Mouse (Mus musculus): ENCODE measurements around the gene Rtn4ip1. TPM values are rescaled to one million over a fixed set of nuclear protein-coding genes. Genes with fewer than 3 reads are reported as not detected.

Gene Rtn4ip1
- 3.7 and 5.4 TPM in 2 replicates for total RNA-seq (2015; ENCODE audit: low replicate concordance)
- 2.8 and 3.3 TPM in 2 replicates for total RNA-seq (2017; ENCODE audit: low replicate concordance)

- ATAC-seq (replicated peaks; ENCODE audit: low FRiP score, poor library complexity, severe bottlenecking): peak; percentile 97
Measured at GRCm38 (mm10) chr10:43901578-43902194, at the start of gene Rtn4ip1, which contains the start of gene Qrsl1. Gene Rtn4ip1 (plus strand): TSS chr10:43901807. Gene Qrsl1 (minus strand): TSS chr10:43901745.

- no peak for ATAC-seq (replicated peaks; ENCODE audit: low FRiP score, poor library complexity, severe bottlenecking)
Measured at GRCm38 (mm10) chr10:43851898-43852297, 49.7 kb upstream of the Rtn4ip1 start.

DNA sequence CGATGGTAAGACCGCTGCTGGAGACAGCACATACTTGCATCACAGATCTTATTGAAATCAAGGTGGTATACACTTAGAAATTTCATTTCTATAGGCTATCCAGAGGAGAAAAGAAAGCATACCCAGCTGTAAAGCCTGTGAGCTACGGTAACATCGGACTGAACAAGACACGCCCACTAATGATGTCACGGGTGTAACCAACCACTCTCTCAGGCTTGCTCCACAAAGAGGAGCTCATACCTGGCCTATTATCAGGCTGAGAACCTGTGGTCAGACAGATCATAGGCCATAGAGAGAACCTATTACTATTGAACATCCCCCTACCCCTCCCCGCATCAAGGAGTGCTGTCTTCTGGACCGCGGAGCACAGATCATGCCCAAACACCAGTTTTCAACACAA lies 45.7 kb upstream of the Rtn4ip1 start:
- no peak for ATAC-seq (replicated peaks; ENCODE audit: low FRiP score, poor library complexity, severe bottlenecking)

DNA sequence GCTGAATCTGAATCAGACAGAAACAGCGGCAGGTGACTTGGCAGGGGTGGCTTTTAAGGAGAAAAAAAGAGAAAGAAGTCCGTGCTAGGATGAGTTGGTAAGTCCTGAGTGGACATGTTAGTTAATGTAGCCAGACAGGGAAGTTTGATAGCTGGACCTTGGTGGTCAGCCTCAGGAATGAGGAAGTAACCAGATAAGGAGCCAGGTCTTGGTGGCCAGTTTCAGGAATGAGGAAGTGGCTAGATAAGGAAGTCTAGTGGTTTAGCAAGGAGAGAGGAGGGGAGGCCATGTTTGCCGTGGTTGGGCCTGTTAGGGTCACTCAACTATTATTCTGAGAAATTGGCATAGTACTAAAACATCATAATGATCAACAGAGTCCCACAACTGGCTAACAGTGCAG lies 45.3 kb upstream of the Rtn4ip1 start:
- no peak for ATAC-seq (replicated peaks; ENCODE audit: low FRiP score, poor library complexity, severe bottlenecking)

GRCm38 (mm10) chr10:43870752-43871151 lies 30.9 kb upstream of the Rtn4ip1 start:
- ATAC-seq (replicated peaks; ENCODE audit: low FRiP score, poor library complexity, severe bottlenecking): peak; percentile 86

GRCm38 (mm10) chr10:43871458-43871857 lies 30.1 kb upstream of the Rtn4ip1 start:
- ATAC-seq (replicated peaks; ENCODE audit: low FRiP score, poor library complexity, severe bottlenecking): no peak

DNA sequence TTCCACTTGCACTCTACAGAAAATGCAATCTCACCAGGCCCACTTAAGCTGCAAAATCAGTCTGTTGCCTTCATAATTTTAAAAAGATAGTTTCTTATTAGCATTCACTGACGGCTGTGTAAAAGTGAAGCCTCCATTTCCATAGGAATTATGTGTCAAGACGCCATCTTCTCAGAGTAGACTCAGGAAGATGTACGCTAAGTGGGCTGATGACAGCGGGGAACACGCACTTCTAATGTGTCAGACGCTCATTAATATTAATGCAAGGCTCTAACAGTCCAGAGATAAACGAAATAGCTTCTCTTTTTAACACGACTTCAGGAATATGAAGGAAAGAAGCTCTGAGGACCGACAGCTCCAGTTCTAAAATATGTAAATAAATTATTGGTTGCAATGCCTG lies 13.9 kb upstream of the Rtn4ip1 start:
- no peak for ATAC-seq (replicated peaks; ENCODE audit: low FRiP score, poor library complexity, severe bottlenecking)

- no peak for ATAC-seq (replicated peaks; ENCODE audit: low FRiP score, poor library complexity, severe bottlenecking)
Measured at GRCm38 (mm10) chr10:43888976-43889375, 12.6 kb upstream of the Rtn4ip1 start.

DNA sequence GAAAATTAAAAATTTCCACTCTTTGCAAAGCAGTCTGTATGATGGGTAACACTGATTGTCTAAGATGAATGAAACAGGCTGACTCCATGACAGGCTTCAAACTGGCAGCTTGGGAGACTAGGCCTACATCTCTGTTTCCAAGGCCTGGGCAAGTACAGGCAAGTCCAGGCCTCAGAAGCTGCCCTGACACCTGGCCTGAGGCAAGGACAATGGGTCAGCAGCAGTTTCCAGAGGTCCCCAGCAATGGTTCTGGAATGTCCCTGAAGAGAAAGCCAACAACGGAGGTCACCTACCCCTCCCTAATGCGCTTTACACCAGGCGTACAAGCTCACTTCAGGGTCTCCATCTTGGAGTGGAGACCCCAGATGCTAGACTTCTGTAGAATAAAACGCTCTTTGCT lies 8.6 kb upstream of the Rtn4ip1 start:
- ATAC-seq (replicated peaks; ENCODE audit: low FRiP score, poor library complexity, severe bottlenecking): no peak

GRCm38 (mm10) chr10:43896065-43896464 lies 5.5 kb upstream of the Rtn4ip1 start:
- ATAC-seq (replicated peaks; ENCODE audit: low FRiP score, poor library complexity, severe bottlenecking): no peak

DNA sequence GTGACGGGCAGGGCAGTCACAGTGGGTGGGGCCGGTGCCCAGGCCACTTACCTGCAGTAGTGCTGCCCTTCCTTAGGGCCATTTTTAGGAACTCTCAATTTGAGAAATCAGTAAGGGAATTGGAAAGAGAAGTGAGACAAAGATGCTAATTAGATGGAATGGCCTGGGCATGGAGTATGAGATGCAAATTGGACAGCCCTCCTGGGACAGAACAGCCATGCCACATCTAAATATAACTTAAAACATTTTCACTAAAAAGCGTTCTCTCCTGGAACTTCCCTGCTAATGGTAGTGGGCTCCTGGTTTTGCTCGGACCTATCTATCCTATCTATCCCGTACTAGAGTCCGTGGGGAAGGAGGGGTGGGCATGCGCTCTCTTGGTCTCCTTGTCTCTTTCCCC lies 3.3 kb upstream of the Rtn4ip1 start:
- no peak for ATAC-seq (replicated peaks; ENCODE audit: low FRiP score, poor library complexity, severe bottlenecking)

- ATAC-seq (replicated peaks; ENCODE audit: low FRiP score, poor library complexity, severe bottlenecking): peak; percentile 51
Measured at GRCm38 (mm10) chr10:43900883-43901570, 580 bp upstream of the Rtn4ip1 start.

DNA sequence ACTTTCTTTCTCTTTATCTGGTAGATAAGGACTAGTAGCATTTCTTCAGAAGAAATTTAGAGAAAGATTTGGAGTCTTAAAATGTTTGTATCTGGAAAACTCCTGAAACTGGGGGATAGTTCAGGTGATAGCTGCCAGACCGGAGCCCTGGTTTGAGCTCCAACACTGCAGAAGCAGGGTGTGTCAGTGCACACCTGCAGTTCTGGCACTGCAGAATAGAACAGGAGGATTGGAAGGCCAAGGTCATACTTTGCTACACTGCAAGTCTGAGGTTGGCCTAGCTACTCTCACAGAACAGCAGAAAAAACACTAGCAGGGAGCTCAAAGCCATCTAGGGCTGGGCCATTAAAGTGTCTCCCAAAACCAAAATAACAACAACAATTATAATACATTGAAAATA lies 3.0 kb downstream of the Rtn4ip1 start:
- no peak for ATAC-seq (replicated peaks; ENCODE audit: low FRiP score, poor library complexity, severe bottlenecking)

GRCm38 (mm10) chr10:43910032-43910872 lies 8.6 kb downstream of the Rtn4ip1 start:
- ATAC-seq (replicated peaks; ENCODE audit: low FRiP score, poor library complexity, severe bottlenecking): no peak

DNA sequence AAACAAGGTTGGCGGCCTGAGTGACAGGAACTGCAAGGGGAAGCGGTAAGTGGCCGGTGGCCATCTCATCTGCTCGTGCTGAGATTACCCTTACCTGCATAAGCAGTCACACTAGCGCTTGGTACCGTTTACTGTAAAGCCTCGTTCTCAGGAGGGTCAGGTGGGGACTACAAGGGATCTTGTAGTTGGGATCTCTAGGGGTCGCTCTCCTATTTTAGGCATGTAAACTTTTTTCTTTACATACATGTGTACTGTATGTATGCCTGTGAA lies 9.2 kb downstream of the Rtn4ip1 start:
- no peak for ATAC-seq (replicated peaks; ENCODE audit: low FRiP score, poor library complexity, severe bottlenecking)

DNA sequence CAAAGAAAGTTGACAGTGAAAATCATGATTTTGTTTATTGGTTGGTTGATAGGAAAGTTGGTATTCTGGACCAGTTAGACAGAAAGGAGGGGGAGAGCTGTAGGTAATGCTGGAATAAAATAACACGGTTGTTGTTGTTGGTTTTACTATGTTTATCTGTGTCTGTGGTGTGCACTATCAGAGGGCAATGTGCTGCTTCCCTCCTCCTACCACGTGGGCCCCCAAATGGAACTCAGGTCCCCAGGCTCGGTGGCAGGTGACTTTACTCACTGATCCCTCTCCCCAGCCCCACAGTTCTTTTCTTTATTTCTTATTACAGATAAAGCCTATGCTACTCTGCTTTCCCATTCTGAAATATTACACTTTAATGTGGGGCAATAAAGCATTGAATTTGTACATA lies 10.6 kb downstream of the Rtn4ip1 start:
- no peak for ATAC-seq (replicated peaks; ENCODE audit: low FRiP score, poor library complexity, severe bottlenecking)

GRCm38 (mm10) chr10:43916181-43916580 lies 14.6 kb downstream of the Rtn4ip1 start:
- no peak for ATAC-seq (replicated peaks; ENCODE audit: low FRiP score, poor library complexity, severe bottlenecking)

GRCm38 (mm10) chr10:43916737-43917136 lies 15.1 kb downstream of the Rtn4ip1 start:
- ATAC-seq (replicated peaks; ENCODE audit: low FRiP score, poor library complexity, severe bottlenecking): no peak

DNA sequence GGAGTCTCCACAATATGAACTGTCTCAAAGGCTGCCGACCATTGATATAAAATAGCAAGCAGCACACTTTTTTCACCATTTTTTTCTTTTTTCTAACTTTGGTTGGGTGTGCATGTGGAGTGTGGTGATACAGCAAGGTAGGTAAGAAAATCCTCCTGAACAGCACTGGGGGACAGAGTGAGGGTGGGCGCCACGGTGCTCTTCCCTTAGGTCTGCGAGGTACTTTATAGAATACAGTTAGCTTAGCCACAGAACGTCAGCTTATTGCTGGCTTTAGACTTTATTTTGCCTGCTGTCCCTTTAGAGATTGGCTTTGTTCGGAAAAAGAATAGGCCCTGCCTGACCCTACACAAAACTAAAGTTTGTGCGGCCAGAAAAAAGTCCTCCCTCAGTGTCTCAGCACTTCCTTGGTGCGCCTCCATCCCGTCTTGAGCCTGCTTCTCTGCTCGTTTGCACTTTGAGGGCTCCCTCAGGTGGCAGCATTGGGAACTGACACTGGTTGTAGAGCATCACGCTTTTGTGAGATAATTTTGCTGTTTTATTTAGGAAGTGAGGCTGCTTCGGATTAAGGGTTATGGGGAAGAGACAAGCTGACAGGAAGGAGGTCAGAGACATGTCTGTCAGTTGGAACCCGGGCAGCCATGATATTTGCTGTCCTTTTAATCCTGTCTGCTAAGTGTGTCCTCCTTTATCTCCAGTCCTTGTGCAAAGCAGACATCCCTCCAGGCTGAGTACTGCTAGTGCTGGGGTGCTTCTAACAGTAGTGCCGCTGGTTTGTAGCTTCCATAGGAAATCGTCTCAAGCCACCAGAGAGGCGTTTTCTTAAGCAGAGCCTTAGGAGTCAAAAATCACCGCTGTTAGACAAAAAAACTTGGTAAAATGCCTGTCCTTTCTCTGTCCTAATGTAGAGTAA lies 17.3 kb downstream of the Rtn4ip1 start:
- ATAC-seq (replicated peaks; ENCODE audit: low FRiP score, poor library complexity, severe bottlenecking): peak; percentile 89

- ATAC-seq (replicated peaks; ENCODE audit: low FRiP score, poor library complexity, severe bottlenecking): no peak
Measured at GRCm38 (mm10) chr10:43923096-43923495, 21.5 kb downstream of the Rtn4ip1 start.
